Mouse (Mus musculus) limb, embryonic 12.5 days (tissue): ENCODE data around the gene Mycbpap. TPM values are rescaled to one million over a fixed set of nuclear protein-coding genes. Genes with fewer than 3 reads are reported as not detected.

Experiments
- ATAC-seq: fragments of 200-750 bp; cut with Nextera tagmentation; 2 replicates; pipeline ENCODE4 v1.8.0; 2017; ENCODE audit warnings: low read depth, moderate TSS enrichment; ENCODE audit not compliant: insufficient number of reproducible peaks, insufficient read depth, low FRiP score, low TSS enrichment
- H3K27ac ChIP-seq: fragments of 300-500 bp; sonication (generic); 2 replicates; pipeline ENCODE4 v1.5.1; 2016; ENCODE audit warnings: mild to moderate bottlenecking, moderate library complexity
- H3K27me3 ChIP-seq: fragments of 300-500 bp; sonication (generic); 2 replicates; pipeline ENCODE4 v1.6.1; 2016; ENCODE audit warnings: mild to moderate bottlenecking, moderate library complexity
- H3K36me3 ChIP-seq: fragments of 300-500 bp; sonication (generic); 2 replicates; pipeline ENCODE4 v1.6.1; 2016; ENCODE audit warnings: mild to moderate bottlenecking, moderate library complexity
- H3K4me1 ChIP-seq: fragments of 300-500 bp; sonication (generic); replicated peaks from 2 replicates; pipeline ENCODE4 v1.6.1; 2016
- H3K4me2 ChIP-seq: fragments of 300-500 bp; sonication (generic); 2 replicates; pipeline ENCODE4 v1.6.1; 2016; ENCODE audit warnings: mild to moderate bottlenecking, moderate library complexity
- H3K4me3 ChIP-seq: fragments of 300-500 bp; sonication (generic); replicated peaks from 2 replicates; pipeline ENCODE4 v1.5.1; 2016; ENCODE audit warnings: mild to moderate bottlenecking
- H3K9ac ChIP-seq: fragments of 300-500 bp; sonication (generic); replicated peaks from 2 replicates; pipeline ENCODE4 v1.6.1; 2016; ENCODE audit warnings: mild to moderate bottlenecking, moderate library complexity
- H3K9me3 ChIP-seq: fragments of 300-500 bp; sonication (generic); 2 replicates; pipeline ENCODE4 v1.6.1; 2016; ENCODE audit warnings: mild to moderate bottlenecking, moderate library complexity
- WGBS: fragments of 180-500 bp; shearing (Covaris S2); methylation state at CpG from one replicate; pipeline ENCODE4 v1.1.7; 2016; 5-methylcytosine and 5-hydroxymethylcytosine counted together
- polyA plus RNA-seq: library from polyadenylated mRNA; unstranded; fragments of >200 nt; fragmentation: Nextera tagmentation; extraction: Ambion mirVana; gene quantifications from 2 replicates; pipeline ENCODE4 v1.2.1, GENCODE M21; 2016

Gene Mycbpap
- polyA plus RNA-seq, 1 experiment from 2014 or later: 7.0 TPM

GRCm38 (mm10) chr11:94549691-94550441 is 28.3 kb upstream of the Mycbpap start:
- Histone ChIP-seq H3K4me3 (no peak overlapping the region), H3K36me3 (peaks cover 5% of the 10 kb centered on the region; the same call in 1 of the 2 replicates), H3K27me3 (no peaks in the 10 kb centered on the region), H3K9ac (0 out of 2 replicates have a peak overlapping the region, but pooled peaks have one; percentile 12), H3K27ac (0 out of 2 replicates have a peak overlapping the region, but pooled peaks have one; percentile 35), H3K4me2 (0 out of 2 replicates have a peak overlapping the region, but pooled peaks have one; percentile 86), H3K4me1 (peaks cover 11% of the 10 kb centered on the region), H3K9me3 (no peaks in the 10 kb centered on the region)
- 73% methylated on average over 10 of the region's 10 CpGs for WGBS
- ATAC-seq: no peak

- Histone ChIP-seq H3K4me2 (peak within 1 kb of the TSS; percentile 86), H3K4me1 (peaks cover 19% of the 10 kb centered on the region), H3K9me3 (no peaks in the 10 kb centered on the region), H3K36me3 (peaks cover 5% of the 10 kb centered on the region; the same call in 1 of the 2 replicates), H3K9ac (peak within 1 kb of the TSS; percentile 63), H3K4me3 (peak within 1 kb of the TSS; percentile 59), H3K27me3 (no peaks in the 10 kb centered on the region), H3K27ac (peak within 1 kb of the TSS; percentile 84)
- peak; percentile 87 for ATAC-seq
- 5% methylated on average over 49 of the region's 49 CpGs for WGBS
These were observed 27.5 kb upstream of the Mycbpap start, which contains the start of gene Rsad1 for GRCm38 (mm10) chr11:94548888-94549690. Rsad1 (minus strand) TSS chr11:94549255.

- H3K27me3 ChIP-seq: no peaks in the 10 kb centered on the region
- H3K36me3 ChIP-seq: peaks cover 7% of the 10 kb centered on the region
- H3K9me3 ChIP-seq: no peaks in the 10 kb centered on the region
- H3K4me3 ChIP-seq: peak overlapping the region; percentile 59
- 12% methylated on average over 24 of the region's 24 CpGs for WGBS
- no peak overlapping the region for H3K27ac ChIP-seq
- H3K4me2 ChIP-seq: peak overlapping the region; percentile 86
- ATAC-seq: peak; percentile 9
- peaks cover 24% of the 10 kb centered on the region for H3K4me1 ChIP-seq
- peak overlapping the region; percentile 63 for H3K9ac ChIP-seq
These were observed 26.7 kb upstream of the Mycbpap start for GRCm38 (mm10) chr11:94548041-94548784.

- ATAC-seq: no peak
- 90% methylated on average over 6 of the region's 6 CpGs for WGBS
These were observed 25.7 kb upstream of the Mycbpap start for GRCm38 (mm10) chr11:94547271-94547670.

GRCm38 (mm10) chr11:94546381-94546780 is 24.8 kb upstream of the Mycbpap start:
- WGBS: 95% methylated on average over 5 of the region's 5 CpGs
- H3K36me3 ChIP-seq: peaks cover 11% of the 10 kb centered on the region
- ATAC-seq: no peak
- H3K4me3 ChIP-seq: no peak overlapping the region
- H3K9ac ChIP-seq: no peak overlapping the region
- H3K4me1 ChIP-seq: peaks cover 24% of the 10 kb centered on the region
- no peaks in the 10 kb centered on the region for H3K27me3 ChIP-seq
- H3K27ac ChIP-seq: no peak overlapping the region
- H3K4me2 ChIP-seq: no peak overlapping the region
- H3K9me3 ChIP-seq: no peaks in the 10 kb centered on the region

More at GRCm38 (mm10) chr11:94547271-94547670, 25.7 kb upstream of the Mycbpap start:
- Histone ChIP-seq H3K27ac (no peak overlapping the region), H3K27me3 (no peaks in the 10 kb centered on the region), H3K9ac (no peak overlapping the region), H3K36me3 (peaks cover 12% of the 10 kb centered on the region), H3K9me3 (no peaks in the 10 kb centered on the region), H3K4me1 (peaks cover 24% of the 10 kb centered on the region), H3K4me2 (no peak overlapping the region), H3K4me3 (no peak overlapping the region)

GRCm38 (mm10) chr11:94544422-94544821 is 22.9 kb upstream of the Mycbpap start:
- H3K4me3 ChIP-seq: 0 out of 2 replicates have a peak overlapping the region, but pooled peaks have one; percentile 11
- 41% methylated on average over 18 of the region's 18 CpGs for WGBS

GRCm38 (mm10) chr11:94543932-94544331 is 22.4 kb upstream of the Mycbpap start:
- ATAC-seq: no peak
- H3K9me3 ChIP-seq: no peaks in the 10 kb centered on the region
- H3K4me3 ChIP-seq: no peak overlapping the region
- H3K9ac ChIP-seq: 0 out of 2 replicates have a peak overlapping the region, but pooled peaks have one; percentile 5
- peaks cover 11% of the 10 kb centered on the region for H3K36me3 ChIP-seq
- H3K27me3 ChIP-seq: no peaks in the 10 kb centered on the region
- peaks cover 23% of the 10 kb centered on the region for H3K4me1 ChIP-seq
- H3K27ac ChIP-seq: no peak overlapping the region
- H3K4me2 ChIP-seq: peak overlapping the region; percentile 45
- 37% methylated on average over 9 of the region's 9 CpGs for WGBS

More at GRCm38 (mm10) chr11:94544422-94544821, 22.9 kb upstream of the Mycbpap start:
- Histone ChIP-seq H3K9ac (0 out of 2 replicates have a peak overlapping the region, but pooled peaks have one; percentile 5), H3K4me1 (peaks cover 23% of the 10 kb centered on the region), H3K27ac (no peak overlapping the region), H3K36me3 (peaks cover 11% of the 10 kb centered on the region), H3K4me2 (peak overlapping the region; percentile 45), H3K9me3 (no peaks in the 10 kb centered on the region), H3K27me3 (no peaks in the 10 kb centered on the region)
- ATAC-seq: no peak

- H3K27ac ChIP-seq: no peak overlapping the region
- no peak overlapping the region for H3K4me3 ChIP-seq
- H3K9me3 ChIP-seq: no peaks in the 10 kb centered on the region
- peaks cover 25% of the 10 kb centered on the region for H3K4me1 ChIP-seq
- no peak overlapping the region for H3K4me2 ChIP-seq
- WGBS: 85% methylated on average over 12 of the region's 12 CpGs
- peaks cover 11% of the 10 kb centered on the region for H3K36me3 ChIP-seq
- no peak overlapping the region for H3K9ac ChIP-seq
- H3K27me3 ChIP-seq: no peaks in the 10 kb centered on the region
- no peak for ATAC-seq
These were observed 21.8 kb upstream of the Mycbpap start for GRCm38 (mm10) chr11:94543344-94543743.

GRCm38 (mm10) chr11:94542400-94542799 is 20.9 kb upstream of the Mycbpap start:
- no peaks in the 10 kb centered on the region for H3K27me3 ChIP-seq
- H3K4me3 ChIP-seq: no peak overlapping the region
- H3K9ac ChIP-seq: no peak overlapping the region
- H3K27ac ChIP-seq: no peak overlapping the region
- peaks cover 21% of the 10 kb centered on the region for H3K4me1 ChIP-seq
- WGBS: 87% methylated on average over 4 of the region's 4 CpGs
- no peak for ATAC-seq
- H3K9me3 ChIP-seq: no peaks in the 10 kb centered on the region
- H3K36me3 ChIP-seq: peaks cover 11% of the 10 kb centered on the region
- no peak overlapping the region for H3K4me2 ChIP-seq

- Histone ChIP-seq H3K9me3 (no peaks in the 10 kb centered on the region), H3K4me1 (peaks cover 25% of the 10 kb centered on the region), H3K36me3 (peaks cover 11% of the 10 kb centered on the region), H3K27ac (no peak overlapping the region), H3K27me3 (no peaks in the 10 kb centered on the region), H3K4me2 (no peak overlapping the region), H3K9ac (no peak overlapping the region), H3K4me3 (no peak overlapping the region)
- ATAC-seq: no peak
- 82% methylated on average over 7 of the region's 7 CpGs for WGBS
These were observed 18.2 kb upstream of the Mycbpap start for GRCm38 (mm10) chr11:94539761-94540160.
